Mouse (Mus musculus): ENCODE measurements around the gene Rbfox2. TPM values are rescaled to one million over a fixed set of nuclear protein-coding genes. Genes with fewer than 3 reads are reported as not detected.

Gene Rbfox2
- polyA plus RNA-seq, 1 experiment from 2014 or later: 16.8 TPM

- Histone ChIP-seq H3K9ac (ENCODE audit: low read depth, low read length) (no peak overlapping the region), H3K9me3 (ENCODE audit: control insufficient read depth) (no peaks in the 10 kb centered on the region), H3K4me3 (ENCODE audit: low read depth, low read length) (no peak overlapping the region), H3K4me1 (replicated peaks; ENCODE audit: control insufficient read depth, insufficient read depth, low read length) (peaks cover 13% of the 10 kb centered on the region; the same call in 1 of the 2 replicates), H3K27ac (ENCODE audit: low read depth, low read length) (no peak overlapping the region), H3K27me3 (replicated peaks; ENCODE audit: control insufficient read depth, insufficient read depth, low read length) (no peaks in the 10 kb centered on the region), H3K4me2 (replicated peaks; ENCODE audit: low read depth) (no peak overlapping the region), H3K36me3 (ENCODE audit: control insufficient read depth, insufficient read depth) (peaks cover 5% of the 10 kb centered on the region)
- no peak for TF ChIP-seq CTCF (IDR thresholded peaks at IDR 0.05; ENCODE audit: low read depth)
- WGBS: 59% methylated on average over 6 of the region's 6 CpGs
- ATAC-seq: no peak
Observed at GRCm38 (mm10) chr15:77142352-77142751, 164.5 kb downstream of the Rbfox2 start.

- Histone ChIP-seq H3K4me1 (replicated peaks; ENCODE audit: control insufficient read depth, insufficient read depth, low read length) (peaks cover 13% of the 10 kb centered on the region; the same call in 1 of the 2 replicates), H3K27me3 (replicated peaks; ENCODE audit: control insufficient read depth, insufficient read depth, low read length) (no peaks in the 10 kb centered on the region), H3K9me3 (ENCODE audit: control insufficient read depth) (no peaks in the 10 kb centered on the region), H3K4me2 (replicated peaks; ENCODE audit: low read depth) (no peak overlapping the region), H3K9ac (ENCODE audit: low read depth, low read length) (no peak overlapping the region), H3K27ac (ENCODE audit: low read depth, low read length) (no peak overlapping the region), H3K36me3 (ENCODE audit: control insufficient read depth, insufficient read depth) (no peaks in the 10 kb centered on the region; the same call in none of the 2 replicates), H3K4me3 (ENCODE audit: low read depth, low read length) (no peak overlapping the region)
- no peak for ATAC-seq
- no peak for TF ChIP-seq CTCF (IDR thresholded peaks at IDR 0.05; ENCODE audit: low read depth)
- WGBS: 40% methylated on average over 4 of the region's 4 CpGs
Observed at GRCm38 (mm10) chr15:77141711-77142110, 165.1 kb downstream of the Rbfox2 start.

GRCm38 (mm10) chr15:77138282-77138681 is 168.5 kb downstream of the Rbfox2 start:
- H3K9ac ChIP-seq (ENCODE audit: low read depth, low read length): no peak overlapping the region
- H3K4me3 ChIP-seq (ENCODE audit: low read depth, low read length): no peak overlapping the region
- TF ChIP-seq CTCF (IDR thresholded peaks at IDR 0.05; ENCODE audit: low read depth): no peak
- WGBS: 58% methylated on average over 5 of the region's 5 CpGs
- ATAC-seq: no peak
- no peaks in the 10 kb centered on the region for H3K27me3 ChIP-seq (replicated peaks; ENCODE audit: control insufficient read depth, insufficient read depth, low read length)
- no peak overlapping the region for H3K4me2 ChIP-seq (replicated peaks; ENCODE audit: low read depth)
- peaks cover 6% of the 10 kb centered on the region; the same call in 1 of the 2 replicates for H3K36me3 ChIP-seq (ENCODE audit: control insufficient read depth, insufficient read depth)
- no peak overlapping the region for H3K27ac ChIP-seq (ENCODE audit: low read depth, low read length)
- peaks cover 13% of the 10 kb centered on the region; the same call in 1 of the 2 replicates for H3K4me1 ChIP-seq (replicated peaks; ENCODE audit: control insufficient read depth, insufficient read depth, low read length)
- H3K9me3 ChIP-seq (ENCODE audit: control insufficient read depth): no peaks in the 10 kb centered on the region

GRCm38 (mm10) chr15:77134483-77134882 is 172.3 kb downstream of the Rbfox2 start:
- no peaks in the 10 kb centered on the region for H3K27me3 ChIP-seq (replicated peaks; ENCODE audit: control insufficient read depth, insufficient read depth, low read length)
- no peak for ATAC-seq

GRCm38 (mm10) chr15:77129154-77129553 is 177.7 kb downstream of the Rbfox2 start:
- no peak overlapping the region for H3K27ac ChIP-seq (ENCODE audit: low read depth, low read length)
- H3K4me2 ChIP-seq (replicated peaks; ENCODE audit: low read depth): no peak overlapping the region
- no peak overlapping the region for H3K9ac ChIP-seq (ENCODE audit: low read depth, low read length)
- H3K27me3 ChIP-seq (replicated peaks; ENCODE audit: control insufficient read depth, insufficient read depth, low read length): no peaks in the 10 kb centered on the region
- no peak overlapping the region for H3K4me3 ChIP-seq (ENCODE audit: low read depth, low read length)
- H3K9me3 ChIP-seq (ENCODE audit: control insufficient read depth): no peaks in the 10 kb centered on the region
- TF ChIP-seq CTCF (IDR thresholded peaks at IDR 0.05; ENCODE audit: low read depth): no peak
- 90% methylated on average over 8 of the region's 8 CpGs for WGBS
- H3K4me1 ChIP-seq (replicated peaks; ENCODE audit: control insufficient read depth, insufficient read depth, low read length): 0 out of 2 replicates have a peak, but pooled peaks cover 4% of the 10 kb centered on the region
- H3K36me3 ChIP-seq (ENCODE audit: control insufficient read depth, insufficient read depth): peaks cover 16% of the 10 kb centered on the region; the same call in 1 of the 2 replicates
- no peak for ATAC-seq

More at GRCm38 (mm10) chr15:77134483-77134882, 172.3 kb downstream of the Rbfox2 start:
- Histone ChIP-seq H3K4me1 (replicated peaks; ENCODE audit: control insufficient read depth, insufficient read depth, low read length) (peaks cover 5% of the 10 kb centered on the region; the same call in 1 of the 2 replicates), H3K4me2 (replicated peaks; ENCODE audit: low read depth) (no peak overlapping the region), H3K36me3 (ENCODE audit: control insufficient read depth, insufficient read depth) (peaks cover 22% of the 10 kb centered on the region; the same call in 1 of the 2 replicates), H3K9ac (ENCODE audit: low read depth, low read length) (no peak overlapping the region), H3K9me3 (ENCODE audit: control insufficient read depth) (no peaks in the 10 kb centered on the region), H3K4me3 (ENCODE audit: low read depth, low read length) (no peak overlapping the region), H3K27ac (ENCODE audit: low read depth, low read length) (no peak overlapping the region)
- no peak; the same call in 1 of the 2 replicates for TF ChIP-seq CTCF (IDR thresholded peaks at IDR 0.05; ENCODE audit: low read depth)
- 98% methylated on average over 10 of the region's 10 CpGs for WGBS

GRCm38 (mm10) chr15:77127737-77128136 is 179.1 kb downstream of the Rbfox2 start:
- 72% methylated on average over 2 of the region's 2 CpGs for WGBS
- H3K27me3 ChIP-seq (replicated peaks; ENCODE audit: control insufficient read depth, insufficient read depth, low read length): no peaks in the 10 kb centered on the region
- H3K9me3 ChIP-seq (ENCODE audit: control insufficient read depth): no peaks in the 10 kb centered on the region
- H3K9ac ChIP-seq (ENCODE audit: low read depth, low read length): no peak overlapping the region
- no peak for TF ChIP-seq CTCF (IDR thresholded peaks at IDR 0.05; ENCODE audit: low read depth)
- no peak for ATAC-seq
- peaks cover 16% of the 10 kb centered on the region; the same call in 1 of the 2 replicates for H3K36me3 ChIP-seq (ENCODE audit: control insufficient read depth, insufficient read depth)
- no peak overlapping the region for H3K27ac ChIP-seq (ENCODE audit: low read depth, low read length)
- H3K4me2 ChIP-seq (replicated peaks; ENCODE audit: low read depth): no peak overlapping the region
- H3K4me3 ChIP-seq (ENCODE audit: low read depth, low read length): no peak overlapping the region
- H3K4me1 ChIP-seq (replicated peaks; ENCODE audit: control insufficient read depth, insufficient read depth, low read length): peaks cover 6% of the 10 kb centered on the region; the same call in 1 of the 2 replicates

Data from intestine, postnatal 0 days (tissue).